Mouse (Mus musculus): ENCODE measurements around the gene Gm37240.
A peak's percentile ranks its signal among the peaks of the same experiment; 100 is the strongest.

Gm37240 gene

DNA sequence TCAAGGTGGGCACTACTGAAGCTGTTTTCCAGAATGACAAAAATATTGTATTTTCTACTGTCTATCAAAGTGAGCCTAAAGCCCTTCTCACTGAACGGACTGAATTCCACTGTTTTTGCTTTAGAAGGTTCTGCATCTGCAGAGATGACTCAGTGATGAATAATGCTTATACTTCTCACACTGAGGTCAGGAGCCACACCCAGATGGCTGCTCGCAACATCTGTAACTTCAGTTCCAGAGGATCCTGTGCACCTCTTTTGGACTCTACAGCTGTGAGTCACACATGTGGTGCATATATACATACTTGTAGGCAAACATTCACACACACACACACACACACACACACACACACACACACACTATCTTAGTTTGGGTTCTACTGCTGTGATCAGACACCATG is 602.8 kb downstream of the Gm37240 start:
- DNase-seq (ENCODE audit: low spot score in 2 of 2): no peak

DNA sequence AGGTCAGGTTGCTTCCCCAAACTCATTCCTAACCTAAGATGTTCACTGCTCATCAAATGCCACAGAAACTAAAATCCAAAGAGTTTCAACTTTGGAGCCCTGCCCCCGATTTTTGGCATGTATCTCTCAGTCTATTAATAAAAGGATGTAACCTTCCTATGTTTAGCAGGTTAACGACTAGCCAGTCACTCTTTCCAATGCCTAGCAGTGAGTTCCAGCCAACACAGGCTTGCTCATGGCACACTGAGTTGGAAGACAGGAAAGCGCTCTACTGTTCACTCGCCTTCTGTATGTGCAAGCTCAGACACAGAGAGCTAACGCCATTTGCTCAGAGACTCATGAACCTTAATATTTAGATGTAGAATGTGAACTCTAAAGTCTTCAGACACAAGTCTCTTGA is 604.5 kb downstream of the Gm37240 start:
- DNase-seq (ENCODE audit: low spot score in 2 of 2): no peak

DNA sequence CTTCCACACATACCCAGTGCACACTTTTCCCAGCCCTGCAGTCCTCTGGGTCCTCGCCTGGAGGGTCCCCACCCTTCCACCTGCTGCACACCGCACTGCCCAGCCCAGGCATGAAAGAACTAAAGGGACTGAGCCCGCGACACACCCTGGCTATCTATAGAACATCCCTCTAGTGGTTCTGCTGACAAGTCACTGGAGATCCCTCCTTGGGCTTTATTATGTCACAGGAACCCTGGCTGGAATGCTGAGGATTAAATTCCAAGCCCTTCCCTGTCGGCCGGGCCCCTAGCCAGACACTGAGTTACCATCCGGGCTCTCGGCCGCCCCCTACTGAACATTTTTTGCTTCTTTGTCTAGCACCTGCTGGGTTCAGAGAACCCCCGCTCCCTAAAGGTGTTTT is 612.2 kb downstream of the Gm37240 start:
- no peak for DNase-seq (ENCODE audit: low spot score in 2 of 2)

DNA sequence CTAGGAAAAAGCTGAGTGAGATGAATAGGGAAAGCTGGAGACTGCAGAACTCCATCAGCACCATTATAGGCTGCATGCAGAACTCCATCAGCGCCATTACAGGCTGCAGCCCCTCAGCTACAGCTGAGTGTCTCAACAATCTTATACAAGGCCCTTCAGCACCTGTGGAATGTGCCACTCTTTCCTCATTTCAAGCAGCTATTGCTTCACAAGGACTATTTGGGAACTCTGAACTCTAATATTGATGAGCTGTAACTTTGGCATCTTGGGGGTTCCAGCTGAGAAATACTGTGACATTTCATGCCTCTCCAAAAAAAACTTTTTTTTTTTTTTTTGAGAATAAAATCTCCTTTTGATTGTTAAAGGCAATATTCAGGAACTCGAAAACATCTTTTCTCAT is 615.8 kb downstream of the Gm37240 start:
- DNase-seq (ENCODE audit: low spot score in 2 of 2): no peak

DNA sequence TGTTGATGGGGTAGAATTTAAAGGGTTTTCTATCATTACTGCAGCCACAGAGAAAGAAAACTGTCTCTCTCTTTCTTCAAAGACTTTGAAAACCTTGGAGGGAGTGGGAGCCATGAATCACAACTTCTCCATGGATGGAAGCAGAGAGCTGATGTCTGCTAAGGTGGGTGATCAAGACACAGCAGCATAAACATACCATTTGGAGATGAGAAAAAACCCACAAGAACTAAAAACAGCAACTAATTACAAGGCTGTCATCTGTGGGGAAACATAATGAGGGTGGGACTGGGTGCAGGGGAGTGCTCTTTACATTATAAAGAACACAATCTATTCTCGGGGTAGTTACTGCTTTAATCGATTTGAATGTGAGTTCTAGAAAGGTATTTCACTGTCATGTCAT is 622.4 kb downstream of the Gm37240 start:
- no peak for DNase-seq (ENCODE audit: low spot score in 2 of 2)

DNA sequence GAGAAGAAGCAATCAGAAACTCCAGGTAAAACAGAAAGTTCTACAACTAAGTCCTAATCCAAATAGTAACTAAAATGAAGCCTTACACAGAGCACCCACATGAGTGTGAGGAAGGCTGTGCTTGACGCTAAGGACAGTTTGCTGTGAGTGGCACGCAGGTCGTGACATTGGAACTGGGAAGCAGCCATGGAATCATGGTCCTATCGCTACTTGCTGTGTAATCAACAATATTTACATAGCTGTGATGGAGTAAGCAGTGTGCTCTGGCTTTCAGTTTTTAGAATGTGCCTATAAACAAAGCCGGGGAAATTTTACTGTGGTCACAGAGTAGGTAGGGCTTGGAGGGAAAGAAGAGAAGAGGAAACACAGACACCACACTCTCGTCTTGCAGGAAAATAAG is 622.8 kb downstream of the Gm37240 start:
- DNase-seq (ENCODE audit: low spot score in 2 of 2): no peak

DNA sequence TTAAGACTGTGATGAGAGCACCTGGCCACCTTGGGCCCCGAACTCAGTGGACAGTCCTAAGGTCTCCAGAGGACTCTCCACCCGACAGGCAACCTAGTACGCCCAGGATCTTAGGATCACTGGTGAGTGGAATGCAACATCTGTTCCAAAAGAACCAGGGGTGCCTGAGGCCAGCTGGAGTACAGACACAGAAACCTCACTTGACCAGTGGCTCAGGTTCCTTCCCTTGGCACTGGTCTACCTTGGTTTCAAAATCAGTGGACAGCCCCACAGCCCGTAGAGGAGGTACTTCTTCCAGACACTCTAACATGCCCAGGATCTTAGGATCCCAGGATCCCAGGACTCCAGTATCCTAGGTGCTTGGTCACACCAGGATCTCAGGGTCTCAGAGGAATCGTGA is 632.8 kb downstream of the Gm37240 start:
- DNase-seq (ENCODE audit: low spot score in 2 of 2): no peak

DNA sequence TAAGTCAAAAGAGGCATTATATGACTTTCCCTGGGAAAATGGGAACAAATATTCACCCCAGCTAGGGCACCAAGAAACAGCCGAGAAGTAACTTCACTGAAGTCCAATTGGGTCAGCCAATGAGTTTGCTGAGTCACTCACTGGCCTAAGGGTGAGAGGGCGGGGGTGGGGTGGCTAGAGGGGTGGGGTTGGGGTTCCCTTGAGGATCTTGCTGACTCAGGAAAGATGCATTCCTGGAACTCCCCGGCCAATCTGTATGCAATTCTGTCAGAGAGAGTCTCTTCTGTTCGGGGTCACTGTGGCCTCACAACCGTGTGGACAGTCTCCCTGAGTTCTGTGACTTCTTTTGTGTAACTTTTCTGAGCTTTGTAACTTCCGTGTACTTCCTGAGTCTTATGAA is 635.7 kb downstream of the Gm37240 start:
- DNase-seq (ENCODE audit: low spot score in 2 of 2): no peak

DNA sequence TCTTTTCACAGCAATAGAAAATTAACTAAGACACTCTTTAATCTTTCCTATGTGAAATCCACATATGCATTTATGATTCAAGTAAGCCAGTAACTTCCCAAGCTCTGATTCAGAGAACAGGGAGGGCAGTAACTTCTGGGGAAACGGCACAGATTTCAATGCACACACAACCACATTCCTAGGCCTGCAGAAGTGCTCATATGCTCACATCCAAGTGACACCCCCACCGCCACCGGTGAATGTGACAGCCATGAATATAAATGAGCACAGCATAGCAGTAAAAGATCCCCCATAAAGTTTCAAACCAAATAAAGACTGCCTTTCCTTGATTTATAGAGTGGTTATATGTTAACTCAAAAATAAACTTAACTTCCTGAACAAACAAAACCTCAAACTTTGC is 641.2 kb downstream of the Gm37240 start:
- no peak for DNase-seq (ENCODE audit: low spot score in 2 of 2)

DNA sequence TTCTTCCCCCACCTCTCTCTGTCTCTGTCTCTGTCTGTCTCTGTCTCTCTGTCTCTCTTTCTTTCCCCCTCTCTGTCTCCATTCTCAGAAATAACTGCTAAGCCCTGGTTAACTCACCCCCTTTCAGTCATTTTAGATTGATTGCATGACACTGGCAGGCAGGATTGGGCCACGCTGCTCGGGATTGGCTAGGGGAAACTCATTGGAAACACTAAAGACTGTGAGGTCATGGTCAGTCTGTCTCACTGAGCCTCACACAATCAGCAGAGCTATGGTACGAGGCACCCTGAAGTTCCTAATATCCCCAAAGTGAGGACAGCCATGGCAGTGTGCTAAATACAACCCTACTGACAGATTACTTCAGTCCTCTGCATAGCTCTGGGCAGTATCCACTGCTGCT is 650.8 kb downstream of the Gm37240 start:
- peak in 1 of 2 experiments; percentile 22 for DNase-seq (ENCODE audit: low spot score in 2 of 2)

DNA sequence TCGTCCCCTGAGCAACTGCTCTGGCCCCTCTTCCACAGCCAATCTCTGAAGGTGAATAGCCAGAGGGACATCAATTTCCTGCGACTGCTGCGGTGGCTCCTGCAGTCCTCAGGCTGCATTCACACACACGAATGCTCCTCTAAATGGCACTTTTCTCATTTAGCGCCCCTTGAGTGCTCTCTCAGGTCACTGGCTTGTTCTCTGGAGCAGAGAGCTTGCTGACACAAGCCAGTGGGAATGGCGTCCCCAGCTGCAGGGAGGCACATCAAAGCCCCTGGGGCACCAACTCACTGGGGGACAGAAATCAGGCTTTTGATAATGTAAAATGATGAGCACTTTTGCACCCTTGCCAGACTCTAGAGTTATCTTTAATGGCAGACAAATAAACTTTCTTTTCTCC is 654.5 kb downstream of the Gm37240 start:
- DNase-seq (ENCODE audit: low spot score in 2 of 2): peak in 1 of 2 experiments; percentile 42

DNA sequence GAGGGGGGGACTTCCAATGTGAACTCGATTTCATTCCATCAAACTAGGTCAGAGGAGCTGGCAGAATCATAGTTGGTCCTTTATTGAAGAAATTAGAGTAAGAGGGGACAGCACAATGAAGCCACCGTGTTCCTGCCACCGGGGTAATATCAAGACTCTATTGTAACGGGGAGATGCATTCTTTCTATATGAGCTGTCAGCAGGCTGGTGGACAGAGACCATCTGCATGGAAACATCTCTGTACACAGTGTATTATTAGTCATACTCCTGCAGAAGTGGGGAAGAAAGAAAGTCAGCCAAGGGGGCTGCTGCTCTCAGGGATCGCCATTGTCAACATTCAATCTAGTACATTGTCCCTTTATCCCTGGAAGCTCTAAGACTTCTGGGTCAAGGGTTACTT is 665.3 kb downstream of the Gm37240 start:
- DNase-seq (ENCODE audit: low spot score in 2 of 2): no peak

DNA sequence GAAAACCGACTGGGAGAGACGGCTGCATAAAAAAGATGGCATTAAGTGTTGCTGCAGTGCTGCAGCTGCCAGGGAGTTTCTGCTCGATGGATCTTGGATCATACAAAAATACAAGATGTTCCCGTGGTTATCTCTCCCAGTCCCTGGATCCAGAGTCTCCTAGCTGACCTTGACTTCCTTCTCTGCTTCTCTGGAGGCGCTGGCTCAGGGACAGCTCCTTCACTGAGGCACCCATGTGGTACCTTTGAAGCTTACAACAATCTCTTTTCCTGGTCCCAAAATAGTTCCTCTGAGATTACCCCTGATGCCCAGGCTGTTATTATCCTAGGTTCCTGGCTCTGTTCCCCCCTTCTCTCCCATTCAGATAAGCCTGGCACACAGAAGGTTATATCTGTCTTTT is 672.4 kb downstream of the Gm37240 start:
- no peak for DNase-seq (ENCODE audit: low spot score in 2 of 2)

DNA sequence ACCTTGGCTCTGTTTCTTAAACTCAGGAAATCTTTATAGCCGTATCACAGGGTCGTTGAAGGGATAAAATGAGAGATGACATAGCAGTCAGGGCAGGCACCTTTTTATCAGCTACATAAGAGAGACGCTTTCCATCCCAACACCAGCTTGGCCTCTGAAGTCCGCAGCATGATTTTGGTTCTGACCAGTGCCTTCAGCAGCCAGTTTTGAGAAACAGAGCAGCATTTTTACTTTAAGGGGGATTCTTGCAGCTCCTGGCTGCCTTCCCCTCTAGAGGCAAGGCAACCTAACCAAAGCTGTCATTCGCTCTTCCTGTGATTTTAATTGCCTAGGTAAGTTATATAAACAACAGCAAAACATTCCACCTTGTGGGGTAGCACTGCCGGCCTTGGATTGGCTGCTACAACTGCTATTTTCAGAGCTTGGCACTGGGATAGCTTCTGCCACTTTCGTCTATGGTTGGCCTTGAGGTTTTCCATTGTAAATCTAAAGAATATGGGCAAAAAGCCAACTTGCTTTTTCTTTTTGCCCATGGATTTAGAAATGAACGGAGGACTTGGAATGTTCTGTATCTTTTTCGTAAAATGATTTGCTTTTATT is 674.5 kb downstream of the Gm37240 start:
- no peak for DNase-seq (ENCODE audit: low spot score in 2 of 2)

DNA sequence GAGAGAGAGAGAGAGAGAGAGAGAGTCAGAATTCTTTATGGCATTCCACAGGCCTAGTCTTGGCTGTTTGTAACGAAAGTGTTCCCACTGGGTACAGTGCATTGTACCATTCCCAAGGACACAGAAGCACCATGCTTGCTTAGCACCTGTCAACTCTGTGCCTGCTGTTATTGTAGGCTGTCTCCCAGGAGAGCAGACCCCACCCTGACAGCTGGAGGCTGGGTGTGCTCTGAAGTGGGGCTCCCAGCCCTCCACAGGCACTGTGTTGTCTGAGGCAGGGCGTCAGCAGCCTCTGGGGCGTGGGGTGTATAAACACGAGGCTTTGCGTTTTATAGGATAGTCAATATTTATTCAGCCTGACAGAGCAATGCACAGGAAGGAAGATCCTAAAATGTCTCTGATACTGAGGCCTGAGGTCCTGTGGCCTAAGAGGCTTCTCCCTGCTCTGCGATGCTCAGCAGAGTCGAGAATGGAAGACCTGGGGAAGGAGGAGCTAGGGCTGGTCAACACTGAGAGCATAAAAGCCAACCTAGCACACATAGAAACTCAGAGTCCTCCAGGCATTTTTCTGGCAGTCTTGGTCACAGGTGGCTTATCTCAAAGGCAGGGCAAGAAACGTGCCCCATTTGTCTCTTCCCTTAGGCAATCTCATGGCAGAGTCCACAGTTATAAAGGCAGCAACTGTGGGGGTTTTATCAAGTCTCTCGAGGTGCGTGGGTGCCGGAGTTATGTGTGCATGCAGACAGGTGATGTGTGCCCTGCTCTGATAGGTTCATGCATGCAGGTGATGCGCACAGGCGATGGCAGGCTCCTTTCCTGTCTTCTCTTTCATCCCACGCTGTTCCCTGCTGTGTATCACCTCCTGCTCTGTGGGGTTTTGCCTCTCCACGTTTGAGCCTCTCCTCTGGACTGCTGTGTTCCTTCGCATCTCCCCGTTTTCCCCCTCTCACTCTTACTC is 677.2 kb downstream of the Gm37240 start:
- DNase-seq (ENCODE audit: low spot score in 2 of 2): no peak

DNA sequence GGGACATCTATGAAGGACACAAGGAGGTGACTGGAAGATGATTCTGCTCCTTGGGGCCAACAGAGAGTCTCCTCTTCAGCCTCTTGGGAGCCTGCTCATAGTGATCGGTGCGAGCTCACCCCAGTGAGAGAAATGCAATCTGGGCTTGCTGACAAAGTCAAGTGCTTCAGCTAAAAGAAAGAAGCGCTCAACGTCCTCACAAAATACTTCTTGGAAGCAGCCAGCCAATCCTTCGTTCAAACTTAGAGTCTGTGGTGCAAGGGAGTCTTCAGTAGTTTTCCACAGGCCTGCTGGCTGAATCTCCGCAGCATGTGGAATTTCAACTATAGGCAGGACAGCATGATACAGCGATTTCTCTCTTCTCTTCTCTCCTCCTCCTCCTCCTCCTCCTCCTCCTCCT is 680.8 kb downstream of the Gm37240 start:
- DNase-seq (ENCODE audit: low spot score in 2 of 2): no peak

DNA sequence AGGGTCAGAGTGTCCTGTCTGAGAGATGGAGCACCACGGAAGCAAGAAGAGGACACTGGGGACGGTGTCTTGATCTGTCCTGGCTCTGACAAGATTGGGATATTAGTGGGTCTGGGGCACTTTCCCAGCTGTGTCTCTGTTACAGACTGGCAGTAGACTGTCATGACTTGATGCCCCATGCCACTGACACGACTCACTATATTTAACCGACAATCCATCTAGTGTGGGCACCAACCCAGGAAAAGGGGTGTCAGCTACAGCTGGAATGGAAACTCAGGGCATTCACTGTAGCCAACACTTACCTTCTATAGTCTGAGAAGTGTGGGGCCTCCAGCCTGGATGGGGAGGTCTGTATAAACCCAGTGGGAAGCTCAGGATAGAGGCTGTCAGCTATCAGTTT is 681.4 kb downstream of the Gm37240 start:
- no peak for DNase-seq (ENCODE audit: low spot score in 2 of 2)

DNA sequence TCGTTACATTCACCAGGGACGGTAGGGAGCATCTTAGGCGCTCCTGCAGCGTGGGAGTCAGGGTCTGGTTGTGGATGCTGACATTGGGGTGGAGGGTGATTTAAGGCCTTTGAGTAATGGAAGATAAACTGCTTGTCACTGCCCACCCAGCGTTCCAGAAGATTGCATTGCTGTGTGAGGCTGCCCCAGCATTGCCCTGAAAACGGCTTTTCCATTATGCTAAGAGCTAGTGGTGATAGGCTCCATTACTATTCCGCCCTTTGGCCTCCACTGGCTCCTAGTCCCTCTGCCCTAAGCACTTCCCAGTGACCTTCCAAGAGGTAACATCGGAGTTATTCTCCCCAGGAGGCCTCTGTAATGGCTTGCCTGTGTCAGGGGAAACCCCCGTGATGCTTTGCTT is 683.7 kb downstream of the Gm37240 start:
- no peak for DNase-seq (ENCODE audit: low spot score in 2 of 2)

DNA sequence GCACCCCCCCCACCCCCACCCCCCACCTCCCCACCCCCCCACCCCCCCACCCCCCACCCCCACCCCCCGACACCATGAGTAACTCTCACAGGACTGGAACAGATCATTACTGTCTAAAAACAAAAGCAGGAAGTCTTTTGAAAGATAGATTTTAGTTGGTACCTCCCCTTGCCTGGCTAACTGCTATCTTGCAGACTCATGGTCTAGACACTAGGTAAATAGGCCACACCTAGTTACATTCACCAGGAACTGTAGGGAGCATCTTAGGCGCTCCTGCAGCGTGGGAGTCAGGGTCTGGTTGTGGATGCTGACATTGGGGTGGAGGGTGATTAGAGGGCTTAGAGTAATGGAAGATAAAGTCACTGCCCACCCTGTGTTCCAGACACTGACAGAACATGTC is 684.6 kb downstream of the Gm37240 start:
- no peak for DNase-seq (ENCODE audit: low spot score in 2 of 2)

DNA sequence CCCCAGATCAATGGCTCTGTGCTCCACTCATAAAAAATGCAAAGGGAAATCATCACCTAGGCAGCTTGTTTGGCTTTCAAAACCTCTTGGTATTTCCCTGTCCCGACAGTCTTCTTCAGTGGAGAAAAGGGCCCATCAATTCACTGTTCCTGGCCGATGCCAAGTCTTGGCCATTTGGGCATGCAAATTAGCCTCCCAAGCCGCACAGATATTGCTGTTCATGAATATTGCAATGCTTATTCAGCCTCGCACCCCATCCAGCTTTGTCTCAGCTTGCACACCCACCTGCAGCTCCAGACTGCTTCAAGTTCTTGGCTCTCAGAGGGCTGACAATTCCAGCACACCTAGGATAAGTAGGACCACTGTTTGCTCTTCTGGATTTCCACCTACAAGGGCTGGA is 685.5 kb downstream of the Gm37240 start:
- DNase-seq (ENCODE audit: low spot score in 2 of 2): no peak

DNA sequence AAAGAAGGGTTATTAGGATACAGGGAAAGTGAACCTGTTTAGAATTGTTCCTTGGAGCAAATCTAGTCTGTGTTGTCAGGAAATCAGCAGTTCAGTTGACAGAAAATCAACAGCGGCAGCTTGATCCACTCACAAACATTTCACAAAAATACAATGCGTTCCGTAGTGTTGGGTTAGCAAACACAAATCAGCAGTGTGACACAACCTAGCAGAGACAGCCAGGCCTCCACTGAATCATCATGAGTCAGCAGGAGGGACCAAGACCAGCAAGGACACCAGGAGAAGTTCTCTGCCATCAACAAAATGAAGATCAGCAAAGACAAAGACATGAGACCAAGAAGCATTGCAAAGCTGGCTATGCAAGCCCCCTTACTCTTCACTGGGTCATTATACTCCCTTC is 688.8 kb downstream of the Gm37240 start:
- no peak for DNase-seq (ENCODE audit: low spot score in 2 of 2)

DNA sequence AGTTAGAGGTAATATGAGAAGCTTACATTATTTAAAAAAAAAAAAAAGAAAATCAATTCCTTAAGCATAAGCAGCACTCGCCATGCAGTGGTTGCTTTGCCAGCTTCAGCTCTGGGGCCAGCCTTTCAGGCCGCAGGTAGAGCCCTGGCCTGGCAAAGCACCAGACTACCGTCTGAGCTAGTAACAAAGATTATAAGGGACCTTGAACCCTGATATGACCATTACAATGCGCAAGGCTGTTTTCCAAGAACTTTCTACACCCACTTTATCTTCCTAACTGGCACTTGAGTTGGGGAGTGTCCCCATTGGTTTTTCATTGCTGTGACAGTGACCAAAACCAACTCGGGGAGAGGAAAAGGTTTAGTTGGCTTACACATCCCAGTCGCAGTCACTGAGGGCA is 690.2 kb downstream of the Gm37240 start:
- DNase-seq (ENCODE audit: low spot score in 2 of 2): no peak

DNA sequence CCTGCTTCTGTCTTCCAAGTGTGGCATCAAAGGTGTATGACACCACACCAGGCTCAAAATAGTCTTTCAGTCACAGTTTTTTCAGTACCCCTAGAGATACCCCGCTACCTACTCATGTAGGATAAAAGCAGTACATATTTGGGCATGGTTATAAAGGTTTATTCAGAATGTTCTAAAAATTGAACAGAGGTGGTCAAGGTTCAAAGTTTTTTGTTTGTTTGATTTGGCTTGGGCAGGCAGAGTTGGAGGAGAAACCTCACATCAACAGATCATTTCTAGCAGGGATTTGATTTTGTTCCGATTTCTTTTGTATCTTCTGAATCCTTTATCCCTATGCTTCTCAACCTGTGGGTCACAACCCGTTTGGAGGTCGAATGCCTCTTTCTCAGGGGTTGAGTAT is 690.7 kb downstream of the Gm37240 start:
- DNase-seq (ENCODE audit: low spot score in 2 of 2): no peak

All from spleen, postnatal 4 days (tissue).